Mouse (Mus musculus): ENCODE results near the gene Kntc1. TPM values are rescaled to one million over a fixed set of nuclear protein-coding genes. Genes with fewer than 3 reads are reported as not detected.
"Not testable (repeated sequence)": the region's sequence is repeated elsewhere in the genome, so short reads cannot be mapped to it uniquely, and the experiment has no call there.

The Kntc1 gene
- 11.4 and 12.9 TPM in 2 replicates for polyA plus RNA-seq (2014; fragmentation: Nextera tagmentation; extraction: Ambion mirVana)

GRCm38 (mm10) chr5:123749065-123750064, at the start of gene Kntc1, which contains the start of gene Rsrc2:
Gene Kntc1 (plus strand): TSS chr5:123749716.
Gene Rsrc2 (minus strand): TSS chr5:123749414.
- ATAC-seq, result peak; percentile 99
- under 1% methylated on average over 62 of the region's 63 CpGs for WGBS

GRCm38 (mm10) chr5:123700625-123701024, 48.9 kb upstream of the Kntc1 start:
- DNase-seq (ENCODE audit: low spot score), result peak; percentile 28
- no peak overlapping the region for H3K4me2 ChIP-seq (ENCODE audit: low read length)
- no peaks in the 10 kb centered on the region for H3K4me1 ChIP-seq (ENCODE audit: control insufficient read depth, insufficient read depth, low read length)

More at GRCm38 (mm10) chr5:123749065-123750064, at the start of gene Kntc1, which contains the start of gene Rsrc2:
- Histone ChIP-seq H3K9ac (ENCODE audit: low read length) (peak within 1 kb of the TSS; percentile 74), H3K4me3 (ENCODE audit: low read depth, low read length) (peak within 1 kb of the TSS; percentile 75), H3K27me3 (replicated peaks; ENCODE audit: control insufficient read depth, insufficient read depth, low read length) (no peaks in the 10 kb centered on the region), H3K9me3 (replicated peaks; ENCODE audit: control insufficient read depth, low read length) (no peaks in the 10 kb centered on the region), H3K36me3 (ENCODE audit: control insufficient read depth, insufficient read depth, low read length) (peaks cover 12% of the 10 kb centered on the region), H3K27ac (ENCODE audit: low read depth, low read length) (peak within 1 kb of the TSS; percentile 95), H3K4me2 (ENCODE audit: low read length) (peak within 1 kb of the TSS; percentile 85), H3K4me1 (ENCODE audit: control insufficient read depth, insufficient read depth, low read length) (peaks cover 18% of the 10 kb centered on the region)
- peak; percentile 100 for DNase-seq (ENCODE audit: low spot score)

GRCm38 (mm10) chr5:123708598-123708997, 40.9 kb upstream of the Kntc1 start:
- Histone ChIP-seq H3K27ac (ENCODE audit: low read depth, low read length) (no peak overlapping the region), H3K4me3 (ENCODE audit: low read depth, low read length) (no peak overlapping the region), H3K27me3 (replicated peaks; ENCODE audit: control insufficient read depth, insufficient read depth, low read length) (no peaks in the 10 kb centered on the region), H3K4me2 (ENCODE audit: low read length) (no peak overlapping the region), H3K36me3 (ENCODE audit: control insufficient read depth, insufficient read depth, low read length) (peaks cover 96% of the 10 kb centered on the region), H3K9me3 (replicated peaks; ENCODE audit: control insufficient read depth, low read length) (no peaks in the 10 kb centered on the region), H3K4me1 (ENCODE audit: control insufficient read depth, insufficient read depth, low read length) (no peaks in the 10 kb centered on the region), H3K9ac (ENCODE audit: low read length) (no peak overlapping the region)
- DNase-seq (ENCODE audit: low spot score) (no peak), ATAC-seq (no peak)
- 93% methylated on average over 12 of the region's 12 CpGs for WGBS

More at GRCm38 (mm10) chr5:123700625-123701024, 48.9 kb upstream of the Kntc1 start:
- 80% methylated on average over 11 of the region's 11 CpGs for WGBS
- no peaks in the 10 kb centered on the region for H3K27me3 ChIP-seq (replicated peaks; ENCODE audit: control insufficient read depth, insufficient read depth, low read length)
- H3K27ac ChIP-seq (ENCODE audit: low read depth, low read length), result no peak overlapping the region
- H3K4me3 ChIP-seq (ENCODE audit: low read depth, low read length), result no peak overlapping the region
- ATAC-seq, result no peak
- no peak overlapping the region for H3K9ac ChIP-seq (ENCODE audit: low read length)
- peaks cover 84% of the 10 kb centered on the region for H3K36me3 ChIP-seq (ENCODE audit: control insufficient read depth, insufficient read depth, low read length)
- no peaks in the 10 kb centered on the region for H3K9me3 ChIP-seq (replicated peaks; ENCODE audit: control insufficient read depth, low read length)

GRCm38 (mm10) chr5:123709571-123709970, 39.9 kb upstream of the Kntc1 start:
- WGBS, result 90% methylated on average over 4 of the region's 4 CpGs
- H3K9me3 ChIP-seq (replicated peaks; ENCODE audit: control insufficient read depth, low read length), result no peaks in the 10 kb centered on the region
- peaks cover 96% of the 10 kb centered on the region for H3K36me3 ChIP-seq (ENCODE audit: control insufficient read depth, insufficient read depth, low read length)
- ATAC-seq, result no peak
- H3K9ac ChIP-seq (ENCODE audit: low read length), result no peak overlapping the region
- H3K27ac ChIP-seq (ENCODE audit: low read depth, low read length), result no peak overlapping the region
- H3K4me2 ChIP-seq (ENCODE audit: low read length), result no peak overlapping the region
- DNase-seq (ENCODE audit: low spot score), result no peak
- H3K4me3 ChIP-seq (ENCODE audit: low read depth, low read length), result no peak overlapping the region
- no peaks in the 10 kb centered on the region for H3K27me3 ChIP-seq (replicated peaks; ENCODE audit: control insufficient read depth, insufficient read depth, low read length)
- H3K4me1 ChIP-seq (ENCODE audit: control insufficient read depth, insufficient read depth, low read length), result no peaks in the 10 kb centered on the region

GRCm38 (mm10) chr5:123713782-123714181, 35.7 kb upstream of the Kntc1 start:
- H3K36me3 ChIP-seq (ENCODE audit: control insufficient read depth, insufficient read depth, low read length), result peaks cover 79% of the 10 kb centered on the region
- ATAC-seq (no peak), DNase-seq (ENCODE audit: low spot score) (no peak)

DNA sequence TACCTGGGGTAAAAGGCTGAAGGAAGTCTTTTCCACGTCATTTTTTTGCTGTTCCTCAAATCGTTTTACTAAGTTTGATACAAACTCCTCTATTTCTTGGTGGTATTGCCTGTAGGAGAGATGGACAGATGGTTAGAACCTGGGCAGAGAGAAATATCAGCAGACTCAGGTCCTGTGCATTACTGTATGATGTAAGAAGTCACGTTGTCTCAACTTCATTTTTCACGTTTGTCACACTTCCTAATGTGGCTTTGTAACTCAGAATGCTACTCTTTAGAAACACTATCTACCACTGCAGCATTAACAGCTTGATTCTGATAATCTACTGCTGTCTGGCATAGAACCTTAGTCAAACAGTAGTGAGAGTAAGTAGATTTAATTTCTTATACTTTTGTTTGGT, 34.9 kb upstream of the Kntc1 start:
- H3K36me3 ChIP-seq (ENCODE audit: control insufficient read depth, insufficient read depth, low read length), result peaks cover 71% of the 10 kb centered on the region
- no peaks in the 10 kb centered on the region for H3K27me3 ChIP-seq (replicated peaks; ENCODE audit: control insufficient read depth, insufficient read depth, low read length)
- DNase-seq (ENCODE audit: low spot score) (no peak), ATAC-seq (no peak)
- peaks cover 11% of the 10 kb centered on the region for H3K4me1 ChIP-seq (ENCODE audit: control insufficient read depth, insufficient read depth, low read length)
- H3K4me3 ChIP-seq (ENCODE audit: low read depth, low read length), result no peak overlapping the region
- H3K9me3 ChIP-seq (replicated peaks; ENCODE audit: control insufficient read depth, low read length), result no peaks in the 10 kb centered on the region
- H3K9ac ChIP-seq (ENCODE audit: low read length), result no peak overlapping the region
- no peak overlapping the region for H3K4me2 ChIP-seq (ENCODE audit: low read length)
- WGBS, result 92% methylated on average over 4 of the region's 4 CpGs
- no peak overlapping the region for H3K27ac ChIP-seq (ENCODE audit: low read depth, low read length)

More at GRCm38 (mm10) chr5:123713782-123714181, 35.7 kb upstream of the Kntc1 start:
- Histone ChIP-seq H3K4me1 (ENCODE audit: control insufficient read depth, insufficient read depth, low read length) (peaks cover 3% of the 10 kb centered on the region), H3K4me3 (ENCODE audit: low read depth, low read length) (no peak overlapping the region), H3K4me2 (ENCODE audit: low read length) (no peak overlapping the region), H3K9me3 (replicated peaks; ENCODE audit: control insufficient read depth, low read length) (no peaks in the 10 kb centered on the region), H3K27ac (ENCODE audit: low read depth, low read length) (no peak overlapping the region), H3K27me3 (replicated peaks; ENCODE audit: control insufficient read depth, insufficient read depth, low read length) (no peaks in the 10 kb centered on the region), H3K9ac (ENCODE audit: low read length) (no peak overlapping the region)
- WGBS, result 96% methylated on average over 6 of the region's 6 CpGs

DNA sequence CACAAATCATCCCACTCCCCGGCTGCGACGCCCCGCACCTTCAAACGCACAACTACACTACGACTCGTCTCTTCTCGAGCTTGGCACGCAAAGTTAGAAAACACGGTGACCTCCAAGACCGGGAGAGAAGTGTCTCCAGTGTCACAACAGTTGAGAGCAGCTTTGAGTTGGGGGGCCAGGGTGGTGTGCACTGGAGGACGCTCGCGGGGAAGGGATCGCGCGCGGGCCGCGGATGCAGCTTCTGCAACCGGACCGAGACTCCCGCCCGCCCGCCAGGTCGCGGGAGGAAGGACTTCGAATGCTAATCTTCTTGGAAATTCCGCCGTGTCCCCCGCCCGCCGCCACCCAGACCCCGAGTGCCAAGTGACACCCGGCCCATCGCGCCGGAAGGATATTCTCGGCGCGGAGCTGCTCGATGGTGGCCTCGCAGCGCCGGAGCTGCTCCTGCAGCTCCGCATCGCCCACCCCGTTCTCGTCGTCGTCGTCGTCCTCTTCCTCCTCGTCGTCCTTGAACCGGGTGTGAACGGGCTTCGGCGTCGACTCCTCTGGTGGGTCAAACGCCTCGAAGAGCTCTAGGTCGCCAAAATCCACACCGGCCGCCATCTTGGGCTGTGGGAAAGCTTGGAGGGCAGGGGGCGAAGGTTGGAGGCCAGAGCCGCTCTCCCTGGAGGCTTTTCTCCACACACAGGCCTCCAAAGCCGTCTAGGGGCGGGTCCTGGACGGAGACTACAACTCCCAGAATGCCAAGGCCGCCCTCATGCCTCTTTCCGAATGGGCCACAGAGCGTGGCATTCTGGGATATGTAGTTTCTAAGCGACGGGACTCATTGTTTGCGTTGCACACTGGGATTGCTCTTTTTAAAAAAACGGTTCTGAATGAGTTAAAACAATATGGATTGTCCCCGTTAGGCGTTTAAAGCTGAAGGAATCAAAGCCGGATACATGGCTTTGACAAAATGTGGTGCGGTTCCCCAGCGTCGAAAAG, 28.9 kb upstream of the Kntc1 start, which contains the start of gene Zcchc8:
Gene Zcchc8, minus strand, starts transcription at position 773 of the 984 bp plus-strand sequence.
- H3K27me3 ChIP-seq (replicated peaks; ENCODE audit: control insufficient read depth, insufficient read depth, low read length), result no peaks in the 10 kb centered on the region
- peak within 1 kb of the TSS; percentile 85 for H3K4me3 ChIP-seq (ENCODE audit: low read depth, low read length)
- peak within 1 kb of the TSS; percentile 88 for H3K9ac ChIP-seq (ENCODE audit: low read length)
- under 1% methylated on average over 83 of the region's 83 CpGs for WGBS
- no peaks in the 10 kb centered on the region for H3K9me3 ChIP-seq (replicated peaks; ENCODE audit: control insufficient read depth, low read length)
- DNase-seq (ENCODE audit: low spot score), result peak; percentile 99
- peaks cover 14% of the 10 kb centered on the region for H3K4me1 ChIP-seq (ENCODE audit: control insufficient read depth, insufficient read depth, low read length)
- peak within 1 kb of the TSS; percentile 59 for H3K4me2 ChIP-seq (ENCODE audit: low read length)
- H3K27ac ChIP-seq (ENCODE audit: low read depth, low read length), result peak within 1 kb of the TSS; percentile 85
- ATAC-seq, result peak; percentile 100
- peaks cover 12% of the 10 kb centered on the region for H3K36me3 ChIP-seq (ENCODE audit: control insufficient read depth, insufficient read depth, low read length)

GRCm38 (mm10) chr5:123723816-123724215, 25.7 kb upstream of the Kntc1 start:
- H3K27me3 ChIP-seq (replicated peaks; ENCODE audit: control insufficient read depth, insufficient read depth, low read length); H3K9ac ChIP-seq (ENCODE audit: low read length); ATAC-seq; H3K4me2 ChIP-seq (ENCODE audit: low read length); DNase-seq (ENCODE audit: low spot score); H3K9me3 ChIP-seq (replicated peaks; ENCODE audit: control insufficient read depth, low read length); H3K4me3 ChIP-seq (ENCODE audit: low read depth, low read length); H3K27ac ChIP-seq (ENCODE audit: low read depth, low read length): not testable (repeated sequence)
- H3K36me3 ChIP-seq (ENCODE audit: control insufficient read depth, insufficient read depth, low read length), result peaks cover 17% of the 10 kb centered on the region
- WGBS, result 87% methylated on average over 7 of the region's 7 CpGs
- peaks cover 11% of the 10 kb centered on the region for H3K4me1 ChIP-seq (ENCODE audit: control insufficient read depth, insufficient read depth, low read length)

Data from forebrain, embryonic 14.5 days (tissue).